Mouse (Mus musculus) bone marrow macrophage, adult 2 months (primary cell): ENCODE data around the gene Ust.

Experiments used
- CTCF ChIP-seq: IDR thresholded peaks from 2 replicates; pipeline ENCODE4 v1.5.1; 2012; ENCODE audit warnings: low read depth, mild to moderate bottlenecking, low read length, moderate library complexity
- POLR2A ChIP-seq: IDR thresholded peaks from 2 replicates; pipeline ENCODE4 v1.6.1; 2012; ENCODE audit warnings: mild to moderate bottlenecking, low read depth, low read length, borderline replicate concordance

DNA sequence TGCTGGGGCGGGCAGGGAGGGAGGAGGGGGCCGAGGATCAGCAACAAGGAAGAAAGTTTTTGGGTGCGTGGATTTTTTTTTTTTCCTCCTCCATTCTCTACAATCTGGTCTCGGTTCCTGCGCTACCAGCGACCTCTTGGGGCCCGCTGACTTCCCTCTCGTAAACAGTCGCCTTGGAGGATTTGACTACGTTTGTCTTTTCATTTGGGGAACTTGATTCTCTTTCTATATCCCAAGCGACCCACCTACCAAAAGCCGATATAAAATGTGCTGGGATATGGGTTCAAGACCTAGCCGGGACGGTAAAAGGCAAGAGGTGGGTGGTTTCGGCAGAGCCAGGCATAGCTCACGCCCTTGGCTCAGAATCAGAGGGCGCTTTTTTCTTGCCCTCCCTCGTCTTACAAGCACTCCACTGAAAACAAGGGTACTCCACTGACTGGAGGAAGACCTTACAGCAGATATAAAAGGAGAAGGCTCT lies 428 bp upstream of the Ust start:
- TF ChIP-seq CTCF (peak; percentile 34), POLR2A (no peak)
